Mouse (Mus musculus) ES-E14 (cell line): ENCODE data around the gene Ttc39d. TPM values are rescaled to one million over a fixed set of nuclear protein-coding genes. Genes with fewer than 3 reads are reported as not detected.

Experiments
- DNase-seq: peaks from one replicate; pipeline ENCODE4 v3.0.0-alpha.2; 2013; ENCODE audit warnings: low read depth, low spot score
- H3K27ac ChIP-seq: 2 replicates; pipeline ENCODE4 v1.5.1; 2012; ENCODE audit warnings: low read depth, mild to moderate bottlenecking, low read length, moderate library complexity, mixed read lengths; ENCODE audit not compliant: poor library complexity, insufficient read depth, severe bottlenecking
- H3K36me3 ChIP-seq: 2 replicates; pipeline ENCODE4 v1.6.1; 2012; ENCODE audit warnings: mild to moderate bottlenecking, low read length, moderate library complexity, mixed read lengths; ENCODE audit not compliant: control insufficient read depth, poor library complexity, insufficient read depth, severe bottlenecking
- H3K4me1 ChIP-seq, 2 experiments: fragments of 150-350 bp in 1 of 2; sonication (generic) in 1 of 2; 2 replicates each; pipeline ENCODE4 v1.6.1; 2012; ENCODE audit warnings: low read length in 2 of 2, mild to moderate bottlenecking in 1 of 2, mixed read lengths in 1 of 2; ENCODE audit not compliant: control insufficient read depth in 2 of 2, insufficient read depth in 2 of 2, poor library complexity in 1 of 2
- H3K4me3 ChIP-seq, 2 experiments: fragments of 150-350 bp in 1 of 2; sonication (generic) in 1 of 2; 2 replicates each; pipeline ENCODE4 v1.5.1; 2012; ENCODE audit warnings: low read length in 2 of 2, low read depth in 1 of 2, mild to moderate bottlenecking in 1 of 2, mixed read lengths in 1 of 2; ENCODE audit not compliant: insufficient read depth in 1 of 2, poor library complexity in 1 of 2, severe bottlenecking in 1 of 2
- H3K9ac ChIP-seq: 2 replicates; pipeline ENCODE4 v1.6.1; 2012; ENCODE audit warnings: low read depth, mild to moderate bottlenecking, low read length, mixed read lengths; ENCODE audit not compliant: poor library complexity, insufficient read depth, severe bottlenecking
- H3K9me3 ChIP-seq: fragments of 150-350 bp; sonication (generic); 2 replicates; pipeline ENCODE4 v1.6.1; 2012; ENCODE audit warnings: low read depth, mild to moderate bottlenecking, low read length; ENCODE audit not compliant: control insufficient read depth, insufficient read depth
- CHD2 ChIP-seq: IDR thresholded peaks from 2 replicates; pipeline ENCODE4 v1.6.1; 2014; ENCODE audit warnings: mild to moderate bottlenecking, low read depth, low read length, inconsistent platforms
- HCFC1 ChIP-seq: IDR thresholded peaks from 2 replicates; pipeline ENCODE4 v1.6.1; 2012; ENCODE audit warnings: low read length, inconsistent platforms, borderline replicate concordance; ENCODE audit not compliant: insufficient read depth
- MAFK ChIP-seq: IDR thresholded peaks from 2 replicates; pipeline ENCODE4 v1.6.1; 2014; ENCODE audit warnings: mild to moderate bottlenecking, low read depth, low read length, inconsistent platforms; ENCODE audit not compliant: insufficient read depth
- ZC3H11A ChIP-seq: IDR thresholded peaks from 2 replicates; pipeline ENCODE4 v1.6.1; 2012; ENCODE audit warnings: low read depth, mild to moderate bottlenecking, inconsistent platforms, low read length, borderline replicate concordance
- ZNF384 ChIP-seq: IDR thresholded peaks from 2 replicates; pipeline ENCODE4 v1.6.1; 2012; ENCODE audit warnings: low read depth, low read length, inconsistent platforms
- in situ Hi-C, 2 experiments: fragments of 600-800 bp; cut with MboI; formaldehyde crosslinking; loops; one replicate each; pipeline ENCODE4 v1.15.1; 2025; ENCODE audit warnings: low sequenced_read_pairs in 2 of 2, inconsistent platforms in 1 of 2; ENCODE audit not compliant: unreplicated experiment in 2 of 2
- total RNA-seq: library from RNA; depleted of rRNA; stranded (reverse); fragments of 300-350 nt; gene quantifications from 2 replicates; pipeline ENCODE4 v1.2.3, GENCODE M21; 2012; rRNA removed

Gene Ttc39d
- total RNA-seq, 1 experiment: 0.09 TPM

- no peak overlapping the region for H3K9ac ChIP-seq
- H3K4me3 ChIP-seq: no peak overlapping the region
- no peak for DNase-seq
- peaks cover 30% of the 10 kb centered on the region for H3K36me3 ChIP-seq
- no peak overlapping the region; the same call in 1 of the 2 replicates for H3K27ac ChIP-seq
- in situ Hi-C loops: no loop called here
- H3K9me3 ChIP-seq: no peaks in the 10 kb centered on the region
- no peak for TF ChIP-seq ZNF384
- TF ChIP-seq MAFK: no peak
- no peak for TF ChIP-seq CHD2
- TF ChIP-seq ZC3H11A: no peak
- H3K4me1 ChIP-seq: peaks cover 1 to 4% of the 10 kb centered on the region in 2 experiments; a peak in 2 of 4 replicates
Observed at GRCm38 (mm10) chr17:80252757-80253525, 45.7 kb downstream of the Ttc39d start.

- no peak for DNase-seq
- in situ Hi-C loops: no loop called here
- peak overlapping the region in 1 of 2 experiments; percentile 18; a peak in 2 of 4 replicates for H3K4me3 ChIP-seq
Observed at GRCm38 (mm10) chr17:80254421-80254820, 47.2 kb downstream of the Ttc39d start.

GRCm38 (mm10) chr17:80255208-80255607, 47.9 kb downstream of the Ttc39d start:
- TF ChIP-seq ZC3H11A: no peak
- peak; percentile 99 for TF ChIP-seq MAFK
- Histone ChIP-seq H3K4me1 (peaks cover 1 to 4% of the 10 kb centered on the region in 2 experiments; a peak in 2 of 4 replicates), H3K4me3 (peak overlapping the region; percentile 7 to 19; a peak in 3 of 4 replicates), H3K9me3 (no peaks in the 10 kb centered on the region), H3K36me3 (peaks cover 32% of the 10 kb centered on the region), H3K9ac (peak overlapping the region; percentile 42; the same call in 1 of the 2 replicates), H3K27ac (peak overlapping the region; percentile 70)
- peak; percentile 75 for DNase-seq
- in situ Hi-C loops: no loop called here

More at GRCm38 (mm10) chr17:80254421-80254820, 47.2 kb downstream of the Ttc39d start:
- H3K9me3 ChIP-seq: no peaks in the 10 kb centered on the region
- peaks cover 1 to 4% of the 10 kb centered on the region in 2 experiments; a peak in 2 of 4 replicates for H3K4me1 ChIP-seq
- peak overlapping the region; percentile 70 for H3K27ac ChIP-seq
- no peak overlapping the region for H3K9ac ChIP-seq
- TF ChIP-seq ZC3H11A (no peak), CHD2 (no peak), MAFK (no peak), HCFC1 (no peak), ZNF384 (no peak)
- H3K36me3 ChIP-seq: peaks cover 31% of the 10 kb centered on the region

- DNase-seq: no peak
- Histone ChIP-seq H3K4me3 (no peak overlapping the region), H3K4me1 (no peaks in the 10 kb centered on the region), H3K27ac (no peak overlapping the region), H3K9me3 (no peaks in the 10 kb centered on the region), H3K36me3 (peaks cover 19% of the 10 kb centered on the region), H3K9ac (no peak overlapping the region)
- in situ Hi-C loops: no loop called here
- TF ChIP-seq CHD2: no peak
- TF ChIP-seq ZNF384: no peak
- no peak for TF ChIP-seq MAFK
- no peak for TF ChIP-seq HCFC1
- no peak for TF ChIP-seq ZC3H11A
Observed at GRCm38 (mm10) chr17:80267065-80267464, 59.8 kb downstream of the Ttc39d start.

Other genes with a start within 250 kb of the Ttc39d start
- gene Hnrnpll, start 145.1 kb upstream of the Ttc39d start, total RNA-seq: 36.4 and 40.9 TPM in 2 replicates
- 4.0 and 5.3 TPM in 2 replicates for gene Galm, start 80.0 kb upstream of the Ttc39d start, total RNA-seq
- gene Srsf7, start 153 bp upstream of the Ttc39d start, total RNA-seq: 314 and 361 TPM in 2 replicates
- 28.4 and 45.4 TPM in 2 replicates for gene Gemin6, start 17.0 kb downstream of the Ttc39d start, total RNA-seq
- 9.0 and 10.7 TPM in 2 replicates for gene Morn2, start 82.7 kb downstream of the Ttc39d start, total RNA-seq
- 13.9 and 15.2 TPM in 2 replicates for gene Dhx57, start 83.0 kb downstream of the Ttc39d start, total RNA-seq
- 0.48 and 0.98 TPM in 2 replicates for gene Arhgef33, start 99.9 kb downstream of the Ttc39d start, total RNA-seq
- not detected in 2 replicates for gene Gm10190, start 166.1 kb downstream of the Ttc39d start, total RNA-seq